Mouse (Mus musculus) E14TG2a.4 (cell line): ENCODE data around the gene Wipf2.

Experiments
- CTCF ChIP-seq: conservative IDR thresholded peaks from 2 replicates; pipeline ENCODE4 v1.5.1; 2014; ENCODE audit warnings: low read length
- POU5F1 ChIP-seq: IDR thresholded peaks from 2 replicates; pipeline ENCODE4 v1.6.1; 2014; ENCODE audit warnings: low read length, borderline replicate concordance

DNA sequence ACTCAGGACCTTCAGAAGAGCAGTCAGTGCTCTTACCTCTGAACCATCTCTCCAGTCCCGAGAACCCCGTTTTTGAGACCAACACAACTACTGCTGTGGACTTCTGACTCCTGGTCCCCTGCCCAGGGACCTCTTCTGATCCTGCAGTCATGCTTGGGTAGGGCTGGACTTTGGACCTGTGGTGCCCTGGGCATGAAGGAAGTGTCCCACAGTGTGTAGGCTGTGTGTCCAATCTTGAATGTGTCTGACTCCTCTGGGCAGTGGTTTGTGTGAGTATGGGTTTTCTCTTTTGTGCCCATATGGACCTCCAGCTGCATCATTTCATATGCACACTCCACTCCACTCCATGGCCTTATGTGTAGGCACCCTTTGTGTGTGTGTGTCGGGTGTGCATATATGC, 71.7 kb downstream of the Wipf2 start:
- TF ChIP-seq CTCF: no peak
- TF ChIP-seq POU5F1: no peak
